ENCODE assay signal across 9 mouse cellular contexts in genomic region chr7:27607580-27607979, GRCm38 (mm10). TPM values are rescaled to one million over a fixed set of nuclear protein-coding genes. Genes with fewer than 3 reads are reported as not detected.
DNase-seq lines count a peak whose midpoint lies in the region; ATAC-seq and TF ChIP-seq lines count a peak whose summit lies in the region.
"Had no signal": no experiment of that assay in that cellular context is flagged by ENCODE, and none has a peak within 500 bp of the region (broad histone marks: within the 10 kb centered on the region; RNA-seq: fewer than 3 reads in every experiment).

No protein-coding gene starts in this region.

- H3K4me3 ChIP-seq in forebrain, postnatal 0 days (ENCODE audit: low read depth, low read length), result no peak overlapping the region
- no peak overlapping the region for H3K4me3 ChIP-seq in forebrain, embryonic 12.5 days (replicated peaks)
- no peak overlapping the region for H3K4me3 ChIP-seq in hindbrain, embryonic 14.5 days (replicated peaks; ENCODE audit: low read length)
- no peak overlapping the region for H3K4me3 ChIP-seq in stomach, postnatal 0 days (ENCODE audit: low read depth, low read length)

- no peaks in the 10 kb centered on the region for H3K9me3 ChIP-seq in forebrain, postnatal 0 days (ENCODE audit: low read length)
- no peaks in the 10 kb centered on the region for H3K9me3 ChIP-seq in forebrain, embryonic 12.5 days
- no peaks in the 10 kb centered on the region for H3K9me3 ChIP-seq in hindbrain, embryonic 14.5 days (ENCODE audit: control insufficient read depth, low read length)
- H3K9me3 ChIP-seq in stomach, postnatal 0 days (ENCODE audit: control insufficient read depth, low read length), result no peaks in the 10 kb centered on the region

- H3K27ac ChIP-seq in forebrain, postnatal 0 days (ENCODE audit: low read depth, low read length), result no peak overlapping the region
- no peak overlapping the region for H3K27ac ChIP-seq in forebrain, embryonic 12.5 days
- H3K27ac ChIP-seq in hindbrain, embryonic 14.5 days, result no peak overlapping the region
- H3K27ac ChIP-seq in stomach, postnatal 0 days (replicated peaks), result peak overlapping the region; percentile 56

- H3K27me3 ChIP-seq in forebrain, postnatal 0 days (ENCODE audit: insufficient read depth, low read length), result no peaks in the 10 kb centered on the region
- H3K27me3 ChIP-seq in forebrain, embryonic 12.5 days, result no peaks in the 10 kb centered on the region
- no peaks in the 10 kb centered on the region for H3K27me3 ChIP-seq in hindbrain, embryonic 14.5 days (ENCODE audit: control insufficient read depth, insufficient read depth, low read length)
- H3K27me3 ChIP-seq in stomach, postnatal 0 days (ENCODE audit: control insufficient read depth, insufficient read depth, low read length), result no peaks in the 10 kb centered on the region

- H3K9ac ChIP-seq in forebrain, postnatal 0 days, result no peak overlapping the region
- no peak overlapping the region for H3K9ac ChIP-seq in forebrain, embryonic 12.5 days
- no peak overlapping the region for H3K9ac ChIP-seq in hindbrain, embryonic 14.5 days
- peak overlapping the region; percentile 41 for H3K9ac ChIP-seq in stomach, postnatal 0 days (ENCODE audit: low read length)

- intact Hi-C loops in gastrocnemius, postnatal 14 days (cut with DNase I; ENCODE audit: low total_unique reads), result no loop called here

- no peak overlapping the region for H3K4me2 ChIP-seq in forebrain, postnatal 0 days (ENCODE audit: low read depth)
- H3K4me2 ChIP-seq in forebrain, embryonic 12.5 days, result no peak overlapping the region
- H3K4me2 ChIP-seq in hindbrain, embryonic 14.5 days (replicated peaks), result no peak overlapping the region
- no peak overlapping the region for H3K4me2 ChIP-seq in stomach, postnatal 0 days (replicated peaks; ENCODE audit: low read depth)

- peak; percentile 60 for ATAC-seq in forebrain, postnatal 0 days
- ATAC-seq in forebrain, embryonic 12.5 days (ENCODE audit: low FRiP score), result no peak
- ATAC-seq in hindbrain, embryonic 14.5 days (ENCODE audit: low FRiP score), result peak; percentile 58; the same call in 1 of the 2 replicates
- no peak for ATAC-seq in stomach, postnatal 0 days (ENCODE audit: low FRiP score, low TSS enrichment)

- peaks cover 15% of the 10 kb centered on the region; the same call in 1 of the 2 replicates for H3K4me1 ChIP-seq in forebrain, postnatal 0 days (ENCODE audit: insufficient read depth)
- H3K4me1 ChIP-seq in forebrain, embryonic 12.5 days, result peaks cover 13% of the 10 kb centered on the region
- H3K4me1 ChIP-seq in hindbrain, embryonic 14.5 days (replicated peaks; ENCODE audit: control insufficient read depth, insufficient read depth, low read length), result peaks cover 29% of the 10 kb centered on the region; the same call in 1 of the 2 replicates
- peaks cover 6% of the 10 kb centered on the region for H3K4me1 ChIP-seq in stomach, postnatal 0 days (replicated peaks; ENCODE audit: control insufficient read depth, insufficient read depth)

- no peak for TF ChIP-seq CTCF in forebrain, postnatal 0 days (IDR thresholded peaks at IDR 0.05; ENCODE audit: low read depth)
- no peak for TF ChIP-seq CTCF in stomach, postnatal 0 days (IDR thresholded peaks at IDR 0.05; ENCODE audit: low read depth)

- TF ChIP-seq EP300 in stomach, postnatal 0 days (optimal IDR thresholded peaks at IDR 0.05), result no peak

- 73% methylated on average over 5 of the region's 5 CpGs for WGBS in forebrain, postnatal 0 days
- 85% methylated on average over 5 of the region's 5 CpGs for WGBS in forebrain, embryonic 12.5 days
- 34% methylated on average over 5 of the region's 5 CpGs for WGBS in hindbrain, embryonic 14.5 days
- WGBS in stomach, postnatal 0 days, result 49% methylated on average over 5 of the region's 5 CpGs

- H3K36me3 ChIP-seq in forebrain, postnatal 0 days (ENCODE audit: insufficient read depth), result peaks cover 19% of the 10 kb centered on the region
- peaks cover 26% of the 10 kb centered on the region; the same call in 1 of the 2 replicates for H3K36me3 ChIP-seq in forebrain, embryonic 12.5 days (replicated peaks)
- H3K36me3 ChIP-seq in hindbrain, embryonic 14.5 days (replicated peaks; ENCODE audit: control insufficient read depth, insufficient read depth), result peaks cover 24% of the 10 kb centered on the region
- peaks cover 5% of the 10 kb centered on the region for H3K36me3 ChIP-seq in stomach, postnatal 0 days (ENCODE audit: control insufficient read depth, insufficient read depth, low read length)

- peak; percentile 35 for DNase-seq in forebrain, postnatal 0 days
- peak; percentile 93 for DNase-seq in brain, adult 2 months (ENCODE audit: low read depth, low spot score)
- DNase-seq in gastrocnemius, postnatal 14 days, result peak; percentile 89
- no peak for DNase-seq in hindbrain, embryonic 14.5 days (ENCODE audit: low spot score)
- peak; percentile 85 to 91 for DNase-seq in lung, adult 18-20 months
- no peak for DNase-seq in stomach, postnatal 0 days (ENCODE audit: low spot score)
- no peak for DNase-seq in thymus, adult 18-20 months

RNA-seq across cellular contexts. Expression of gene Akt2, which starts 16.2 kb away (rescaled TPM):
- total RNA-seq in forebrain, postnatal 0 days (2014; rRNA removed), result 61.1 and 64.2 TPM in 2 replicates
- 53.7 and 53.9 TPM in 2 replicates for polyA plus RNA-seq in forebrain, postnatal 0 days (2015; fragmentation: Nextera tagmentation; extraction: Ambion mirVana)
- 81.2 and 84.6 TPM in 2 replicates for polyA plus RNA-seq in forebrain, embryonic 12.5 days (2016; fragmentation: Nextera tagmentation; extraction: Ambion mirVana)
- 100 to 1,000 TPM; 109 to 114 TPM for total RNA-seq in gastrocnemius, postnatal 14 days (2021)
- 51.1 and 62.7 TPM in 2 replicates for polyA plus RNA-seq in hindbrain, embryonic 14.5 days (2014; fragmentation: Nextera tagmentation; extraction: Ambion mirVana)
- polyA plus RNA-seq in stomach, postnatal 0 days (2015; fragmentation: Nextera tagmentation; extraction: Ambion mirVana), result 42.6 and 46.5 TPM in 2 replicates

RNA-seq across cellular contexts. Expression of gene Ttc9b, which starts 46.1 kb away (rescaled TPM):
- 95.8 and 111 TPM in 2 replicates for total RNA-seq in forebrain, postnatal 0 days (2014; rRNA removed)
- 116 and 118 TPM in 2 replicates for polyA plus RNA-seq in forebrain, postnatal 0 days (2015; fragmentation: Nextera tagmentation; extraction: Ambion mirVana)
- 21.4 and 24.8 TPM in 2 replicates for polyA plus RNA-seq in forebrain, embryonic 12.5 days (2016; fragmentation: Nextera tagmentation; extraction: Ambion mirVana)
- total RNA-seq in gastrocnemius, postnatal 14 days (2021), result not detected
- polyA plus RNA-seq in hindbrain, embryonic 14.5 days (2014; fragmentation: Nextera tagmentation; extraction: Ambion mirVana), result 98.6 and 100 TPM in 2 replicates
- 1.4 and 1.6 TPM in 2 replicates for polyA plus RNA-seq in stomach, postnatal 0 days (2015; fragmentation: Nextera tagmentation; extraction: Ambion mirVana)
- total RNA-seq: common myeloid progenitor, adult 5-6 weeks had no signal

RNA-seq across cellular contexts. Expression of gene 2310022A10Rik, which starts 54.5 kb away (rescaled TPM):
- total RNA-seq in forebrain, postnatal 0 days (2014; rRNA removed), result 7.5 and 8.7 TPM in 2 replicates
- polyA plus RNA-seq in forebrain, postnatal 0 days (2015; fragmentation: Nextera tagmentation; extraction: Ambion mirVana), result 26.3 and 28.1 TPM in 2 replicates
- polyA plus RNA-seq in forebrain, embryonic 12.5 days (2016; fragmentation: Nextera tagmentation; extraction: Ambion mirVana), result 38.7 and 39.6 TPM in 2 replicates
- 100 to 1,000 TPM; 103 to 114 TPM for total RNA-seq in gastrocnemius, postnatal 14 days (2021)
- 25.1 and 26.4 TPM in 2 replicates for polyA plus RNA-seq in hindbrain, embryonic 14.5 days (2014; fragmentation: Nextera tagmentation; extraction: Ambion mirVana)
- 11.4 TPM in 2 replicates for polyA plus RNA-seq in stomach, postnatal 0 days (2015; fragmentation: Nextera tagmentation; extraction: Ambion mirVana)

RNA-seq across cellular contexts. Expression of gene Pld3, which starts 54.6 kb away (rescaled TPM):
- 144 and 219 TPM in 2 replicates for total RNA-seq in forebrain, postnatal 0 days (2014; rRNA removed)
- polyA plus RNA-seq in forebrain, postnatal 0 days (2015; fragmentation: Nextera tagmentation; extraction: Ambion mirVana), result 205 and 246 TPM in 2 replicates
- polyA plus RNA-seq in forebrain, embryonic 12.5 days (2016; fragmentation: Nextera tagmentation; extraction: Ambion mirVana), result 58.1 and 58.2 TPM in 2 replicates
- 10 to 100 TPM; 23.1 to 27.8 TPM for total RNA-seq in gastrocnemius, postnatal 14 days (2021)
- polyA plus RNA-seq in hindbrain, embryonic 14.5 days (2014; fragmentation: Nextera tagmentation; extraction: Ambion mirVana), result 156 and 193 TPM in 2 replicates
- polyA plus RNA-seq in stomach, postnatal 0 days (2015; fragmentation: Nextera tagmentation; extraction: Ambion mirVana), result 117 and 128 TPM in 2 replicates

Comparison
In these comparisons a context has a peak if more than half of its experiments do, and no peak if none do; other contexts are left out.
1. ATAC-seq: peak in forebrain, postnatal 0 days (single experiment) and hindbrain, embryonic 14.5 days (single experiment); none in forebrain, embryonic 12.5 days (single experiment) and stomach, postnatal 0 days (single experiment).
2. DNase-seq: peak in forebrain, postnatal 0 days (single experiment), brain, adult 2 months (single experiment), gastrocnemius, postnatal 14 days (single experiment) and lung, adult 18-20 months (2 of 2); none in hindbrain, embryonic 14.5 days (single experiment), stomach, postnatal 0 days (single experiment) and thymus, adult 18-20 months (0 of 2).